Mouse (Mus musculus): ENCODE measurements around the gene Samd1.

- TF ChIP-seq CTCF (IDR thresholded peaks at IDR 0.05 in 2 of 3, conservative IDR thresholded peaks at IDR 0.05 in 1 of 3; ENCODE audit: control insufficient read depth in 1 of 3, insufficient read depth in 1 of 3, low read depth in 2 of 3, low read length in 3 of 3, poor library complexity in 1 of 3, severe bottlenecking in 1 of 3), result no peak
- no peak for TF ChIP-seq MEF2A (IDR thresholded peaks at IDR 0.05; ENCODE audit: extremely low read depth, insufficient replicate concordance, low read depth, low read length, poor library complexity, severe bottlenecking)
- no peak for TF ChIP-seq RCOR1 (IDR thresholded peaks at IDR 0.05; ENCODE audit: low read depth, low read length)
- no peak for TF ChIP-seq ZNF384 (IDR thresholded peaks at IDR 0.05; ENCODE audit: low read depth, low read length)
These were observed 31.8 kb downstream of the Samd1 start for GRCm38 (mm10) chr8:84029272-84029671.

Data from MEL (cell line).